Mouse (Mus musculus) kidney, adult 2 months (tissue): ENCODE measurements at regions not wholly inside any gene's neighbourhood (a gene's known extent, or its start where the extent isn't known, plus 50 kb on each side); places are given as distances from the start of the nearest gene placed in this dataset.

Experiments
- CTCF ChIP-seq: fragments of 200-500 bp; conservative IDR thresholded peaks from 2 replicates; pipeline ENCODE4 v1.5.1; 2011; ENCODE audit warnings: low read depth, mild to moderate bottlenecking, control low read depth, low read length, moderate library complexity, mixed read lengths; ENCODE audit not compliant: insufficient read depth, insufficient read length
- POLR2A ChIP-seq: fragments of 200-500 bp; IDR thresholded peaks from one replicate; pipeline ENCODE4 v1.6.1; 2011; ENCODE audit warnings: low read depth, low read length, control low read depth

DNA sequence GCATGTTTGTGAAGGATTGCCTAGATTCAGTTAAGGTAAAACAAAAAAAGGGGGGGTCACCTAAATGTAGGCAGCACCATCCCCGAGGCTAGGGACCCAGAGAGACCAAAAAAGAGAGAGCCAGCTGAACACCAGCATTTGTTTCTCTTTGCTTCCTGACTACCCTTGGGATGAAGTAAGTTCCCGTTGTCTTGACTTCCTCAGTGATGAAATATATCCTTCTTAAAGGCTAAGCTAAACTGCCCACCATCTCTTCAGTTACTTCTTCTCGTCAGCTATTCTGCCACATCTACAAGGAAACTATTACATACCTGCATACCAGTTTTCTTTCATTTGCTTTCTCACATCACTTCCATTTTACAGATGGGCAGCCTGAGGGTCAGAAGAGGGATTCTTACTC lies 277.4 kb downstream of the Fam49a start:
- TF ChIP-seq CTCF: no peak
- TF ChIP-seq POLR2A: no peak
